Mouse (Mus musculus) v-Abl transformed pro-B cells (cell line): ENCODE results near the gene Dpysl4.

Source experiments
- in situ Hi-C, 2 experiments: fragments of 400-800 bp; cut with MboI; formaldehyde crosslinking; loops; one replicate each; pipeline ENCODE4 v1.15.1; 2025; ENCODE audit not compliant: unreplicated experiment in 2 of 2

Gene Dpysl4

GRCm38 (mm10) chr7:139095282-139095681 lies 9.5 kb downstream of the Dpysl4 start:
- in situ Hi-C loops: no loop called here

- in situ Hi-C loops: no loop called here
Measured at GRCm38 (mm10) chr7:139096399-139096798, 10.6 kb downstream of the Dpysl4 start.

DNA sequence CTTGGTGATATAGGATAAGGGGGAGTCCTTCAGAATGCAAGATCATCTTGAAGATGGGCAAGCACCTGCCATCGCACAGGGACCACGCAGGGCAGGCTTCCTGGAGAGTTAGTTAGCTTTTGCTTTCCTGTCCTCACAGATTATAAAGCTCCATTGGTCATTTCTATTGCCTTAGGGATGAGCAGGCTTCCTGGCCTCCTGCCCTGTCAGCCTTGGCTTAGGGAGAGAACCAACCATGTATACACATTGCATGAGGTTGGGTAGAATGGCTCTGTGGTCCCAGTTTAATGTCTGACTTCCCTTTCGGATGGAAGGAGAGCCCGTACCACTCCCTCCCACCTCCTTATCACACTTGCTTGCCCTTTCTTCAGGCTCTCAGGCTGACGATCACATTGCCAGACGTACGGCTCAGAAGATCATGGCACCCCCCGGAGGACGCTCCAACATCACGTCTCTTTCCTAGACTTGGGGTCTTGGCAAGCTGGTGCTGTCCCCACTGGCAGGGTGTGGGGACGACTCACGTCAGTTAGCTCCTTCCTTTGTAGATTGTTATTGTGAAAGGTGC lies 14.8 kb downstream of the Dpysl4 start:
- in situ Hi-C loops: loop anchor here in 1 of 2 experiments (25.0 kb wide), 1 partner anchor 387 kb away; no protein-coding TSS in a partner anchor

DNA sequence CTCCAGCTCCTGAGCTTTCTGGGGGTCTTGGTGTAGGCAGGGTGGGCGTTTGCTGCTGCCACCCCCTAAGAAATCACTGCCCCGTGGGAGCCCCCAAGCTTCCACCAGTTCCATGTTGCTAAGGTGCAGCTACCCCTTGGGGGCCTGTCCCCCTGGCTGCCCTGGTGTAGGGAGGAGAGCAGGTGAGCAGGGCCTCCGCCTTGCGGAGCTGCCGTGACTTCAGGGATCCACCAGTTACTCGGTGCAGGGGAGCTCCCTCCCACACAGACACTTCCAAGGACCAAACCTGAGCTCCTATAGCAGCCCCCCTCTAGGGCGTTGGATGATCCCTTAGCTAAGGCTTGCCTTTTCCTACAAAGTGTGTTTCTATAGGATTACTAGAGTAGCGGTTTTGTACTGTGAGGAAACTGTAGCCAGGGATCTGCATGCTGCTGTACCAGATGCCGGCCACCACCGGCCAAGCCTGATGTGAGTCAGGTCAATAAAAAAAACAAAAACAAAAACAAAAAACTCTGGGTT lies 15.5 kb downstream of the Dpysl4 start:
- in situ Hi-C loops: loop anchor here in 1 of 2 experiments (25.0 kb wide), 1 partner anchor 386 kb away; no protein-coding TSS in a partner anchor

- in situ Hi-C loops: loop anchor here in 1 of 2 experiments (25.0 kb wide), 1 partner anchor 385 kb away; no protein-coding TSS in a partner anchor
Measured at GRCm38 (mm10) chr7:139101826-139102225, 16.0 kb downstream of the Dpysl4 start.

- in situ Hi-C loops: loop anchor here in 1 of 2 experiments (25.0 kb wide), 1 partner anchor 383 kb away; no protein-coding TSS in a partner anchor
Measured at GRCm38 (mm10) chr7:139103960-139104381, 18.2 kb downstream of the Dpysl4 start.

- in situ Hi-C loops: loop anchor here in 1 of 2 experiments (25.0 kb wide), 1 partner anchor 382 kb away; no protein-coding TSS in a partner anchor
Measured at GRCm38 (mm10) chr7:139105076-139105475, 19.3 kb downstream of the Dpysl4 start.

DNA sequence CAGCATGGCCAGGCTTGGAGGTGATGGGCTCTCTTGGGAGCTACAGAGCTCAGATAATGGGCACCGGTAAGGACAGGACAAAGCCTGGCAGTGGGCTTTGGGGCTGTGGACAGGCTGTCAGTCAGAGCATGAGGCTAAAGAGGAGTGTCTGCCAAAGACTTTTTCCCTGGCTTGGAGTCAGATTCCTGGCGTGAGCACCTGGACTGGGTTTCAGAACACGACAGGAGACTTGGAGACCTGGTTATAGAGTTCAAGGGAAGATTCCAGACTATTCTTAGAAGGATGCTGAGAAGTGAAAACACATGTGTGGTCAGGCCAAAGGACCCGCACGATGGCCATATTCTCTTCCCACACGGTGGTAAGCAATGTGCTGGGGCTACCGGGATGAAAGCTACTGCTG lies 19.9 kb downstream of the Dpysl4 start:
- in situ Hi-C loops: loop anchor here in 1 of 2 experiments (25.0 kb wide), 1 partner anchor 382 kb away; no protein-coding TSS in a partner anchor

- in situ Hi-C loops: loop anchor here in 1 of 2 experiments (25.0 kb wide), 1 partner anchor 379 kb away; no protein-coding TSS in a partner anchor
Measured at GRCm38 (mm10) chr7:139107908-139108650, 22.3 kb downstream of the Dpysl4 start.

GRCm38 (mm10) chr7:139119152-139119774 lies 33.5 kb downstream of the Dpysl4 start:
- in situ Hi-C loops: loop anchor here (10.0 to 25.0 kb wide), 2 partner anchors 176 to 368 kb away; no protein-coding TSS in a partner anchor

GRCm38 (mm10) chr7:139119775-139120153 lies 34.0 kb downstream of the Dpysl4 start:
- in situ Hi-C loops: loop anchor here (5.0 to 25.0 kb wide), 3 partner anchors 175 to 368 kb away; no protein-coding TSS in a partner anchor

DNA sequence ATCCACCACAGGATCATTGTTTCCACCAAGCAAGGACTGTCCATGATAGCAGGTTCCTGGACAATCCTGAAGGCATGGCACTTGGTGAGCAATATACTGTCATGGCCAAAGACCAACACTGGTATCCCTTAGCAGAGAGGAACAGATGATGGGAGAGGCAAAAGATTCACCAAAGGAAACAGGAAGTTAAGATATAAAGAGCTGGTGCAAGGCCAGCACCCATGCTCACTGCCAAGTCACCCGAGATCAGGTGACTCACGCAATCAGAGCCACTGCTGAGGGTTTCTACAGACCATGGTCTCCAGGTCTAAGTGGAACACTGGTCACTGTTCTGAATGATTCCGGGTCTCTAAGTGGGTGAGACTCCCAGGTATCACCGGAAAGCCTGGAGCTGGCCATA lies 40.1 kb downstream of the Dpysl4 start:
- in situ Hi-C loops: no loop called here

DNA sequence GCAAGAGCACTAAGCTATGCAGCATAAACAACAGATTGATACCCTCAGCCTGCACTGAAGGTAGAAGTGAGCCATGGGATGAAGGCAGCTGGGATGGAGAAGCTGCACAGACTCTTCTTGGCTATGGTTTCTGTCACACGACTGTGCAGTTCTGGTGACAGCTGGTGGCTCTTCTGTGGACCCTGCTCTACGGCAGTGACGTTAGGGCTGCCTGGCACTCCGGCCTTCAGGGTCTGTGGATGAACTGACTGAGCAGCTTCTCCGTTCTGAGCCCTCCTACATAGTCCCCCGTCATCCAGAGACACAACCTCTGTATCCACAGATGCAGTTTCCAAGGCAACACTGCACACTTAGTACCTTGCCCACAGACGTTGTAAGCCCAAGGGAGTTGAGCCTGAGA lies 40.7 kb downstream of the Dpysl4 start:
- in situ Hi-C loops: no loop called here

DNA sequence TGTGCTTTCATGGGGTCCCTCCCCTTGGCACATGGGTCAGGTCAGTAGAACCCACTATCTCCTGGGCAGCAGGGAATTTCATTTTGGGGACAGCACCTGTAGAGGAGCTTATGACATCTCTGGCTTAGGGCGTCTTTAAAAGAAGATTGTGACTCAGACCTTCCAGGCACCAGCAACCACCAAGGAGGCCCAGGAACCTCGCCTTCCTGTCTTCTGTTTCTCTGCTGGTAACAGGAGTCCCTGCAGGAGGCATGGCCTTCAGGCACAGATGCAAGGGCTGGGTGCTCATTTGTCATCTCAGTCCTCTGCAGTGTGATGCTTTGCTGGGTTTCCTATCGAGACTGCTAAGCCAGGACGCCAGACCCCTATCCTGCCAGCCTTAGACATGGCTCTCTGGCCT lies 43.2 kb downstream of the Dpysl4 start:
- in situ Hi-C loops: no loop called here

- in situ Hi-C loops: loop anchor here in 1 of 2 experiments (5.0 kb wide), 1 partner anchor 62 kb away; no protein-coding TSS in a partner anchor
Measured at GRCm38 (mm10) chr7:139130361-139130760, 44.6 kb downstream of the Dpysl4 start.

DNA sequence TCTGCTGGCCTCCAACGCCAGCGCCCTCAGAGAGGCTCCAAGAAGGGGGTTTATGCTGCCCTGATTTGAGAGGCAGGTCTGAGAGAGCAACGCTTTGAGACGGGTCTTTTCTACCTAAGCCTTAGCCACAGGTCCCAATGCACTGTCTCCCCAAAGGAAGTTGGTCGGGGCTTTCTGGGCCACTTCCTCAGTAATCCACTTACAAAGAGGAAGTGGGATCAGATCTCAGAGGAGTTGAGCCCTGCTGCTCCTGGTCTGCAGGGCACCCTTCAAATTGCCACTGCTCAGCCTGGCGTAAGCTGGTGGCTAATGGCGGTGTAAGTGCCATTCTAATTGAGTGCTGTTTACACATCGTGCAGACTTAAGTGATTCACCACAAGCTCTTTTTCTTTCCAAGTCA lies 45.7 kb downstream of the Dpysl4 start:
- in situ Hi-C loops: loop anchor here in 1 of 2 experiments (5.0 kb wide), 1 partner anchor 61 kb away; no protein-coding TSS in a partner anchor

DNA sequence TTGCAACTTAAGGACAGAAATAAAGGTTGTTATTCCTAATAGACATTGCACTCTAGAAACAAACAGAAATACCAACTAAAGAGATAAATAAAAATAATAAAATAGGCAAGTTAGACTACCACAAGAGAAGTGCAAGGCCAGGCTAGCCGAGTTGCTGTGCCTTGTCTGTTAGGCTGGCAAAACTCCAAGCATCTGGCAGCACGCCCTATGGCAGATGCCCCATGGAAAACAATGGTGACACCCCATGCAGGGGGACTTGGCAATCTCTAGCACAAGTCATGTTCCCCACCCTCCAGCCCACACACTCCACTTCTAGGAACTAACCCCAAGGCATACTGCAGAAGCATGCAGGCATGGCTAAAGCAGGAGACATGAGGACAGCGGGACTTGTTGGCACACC lies 47.6 kb downstream of the Dpysl4 start:
- in situ Hi-C loops: loop anchor here in 1 of 2 experiments (5.0 kb wide), 1 partner anchor 59 kb away; no protein-coding TSS in a partner anchor

GRCm38 (mm10) chr7:139135236-139135635 lies 49.4 kb downstream of the Dpysl4 start:
- in situ Hi-C loops: no loop called here

DNA sequence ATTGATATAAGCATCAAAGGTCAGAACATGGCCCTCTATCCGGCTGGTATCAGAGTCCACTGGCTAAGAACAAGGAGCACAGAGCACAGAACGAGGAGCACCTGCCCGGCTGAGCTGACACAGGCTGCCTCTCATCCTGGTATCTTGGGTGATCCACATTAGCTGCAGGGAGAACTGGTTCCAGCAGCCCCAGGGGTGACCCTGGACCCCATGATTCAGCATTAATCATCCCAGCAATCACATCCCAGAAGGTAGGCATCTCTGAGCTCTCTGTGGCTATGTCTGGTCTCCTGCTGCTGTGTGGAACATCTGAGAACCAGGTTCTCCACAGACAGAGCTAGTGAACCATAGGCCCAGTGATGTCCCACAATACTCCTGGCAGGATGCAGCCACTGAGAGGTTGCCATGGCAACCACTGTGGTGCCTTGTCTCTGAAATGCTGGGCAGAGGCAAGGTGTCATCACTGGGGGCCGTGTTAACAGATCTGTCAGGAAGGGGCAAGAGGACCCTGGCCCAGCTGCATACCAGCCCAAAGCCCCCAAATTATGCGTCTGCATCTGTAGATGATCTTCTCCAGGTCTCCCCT lies 51.2 kb downstream of the Dpysl4 start:
- in situ Hi-C loops: no loop called here

DNA sequence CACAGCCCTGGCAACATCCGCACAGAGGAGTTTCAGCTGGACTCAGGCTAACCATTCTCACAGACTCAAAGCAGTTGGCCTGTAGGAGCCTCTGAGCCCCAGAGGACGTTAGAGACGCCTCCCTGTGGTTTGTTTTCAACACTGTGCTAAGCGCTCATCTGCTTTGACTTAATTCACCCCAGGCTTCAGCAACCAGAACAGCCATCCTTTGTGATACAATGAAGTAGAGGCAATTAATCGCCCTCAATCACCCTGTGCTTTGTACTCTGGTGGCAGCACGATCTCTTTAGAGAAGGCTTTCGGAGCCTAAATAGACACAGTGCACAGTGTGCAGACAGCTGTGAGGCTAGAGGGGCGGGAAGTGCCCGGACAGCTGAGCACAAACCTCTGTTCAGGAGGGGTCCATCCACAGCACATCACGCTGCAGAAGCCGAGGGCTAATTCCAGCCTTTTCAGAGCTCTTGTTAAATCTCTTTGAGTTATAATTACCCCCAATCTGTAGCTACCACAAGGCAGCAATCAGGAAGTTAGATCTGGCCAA lies 54.2 kb downstream of the Dpysl4 start:
- in situ Hi-C loops: no loop called here
